Mouse (Mus musculus) midbrain, embryonic 14.5 days (tissue): ENCODE results near the gene Ntan1. TPM values are rescaled to one million over a fixed set of nuclear protein-coding genes. Genes with fewer than 3 reads are reported as not detected.
"Not testable (repeated sequence)": the region's sequence is repeated elsewhere in the genome, so short reads cannot be mapped to it uniquely, and the experiment has no call there.

Experiments used
- ATAC-seq: fragments of 200-750 bp; cut with Nextera tagmentation; 2 replicates; pipeline ENCODE4 v1.8.0; 2017; ENCODE audit warnings: moderate number of reproducible peaks, moderate library complexity; ENCODE audit not compliant: low FRiP score, low TSS enrichment
- DNase-seq: peaks from one replicate; pipeline ENCODE4 v3.0.0-alpha.2; 2015
- H3K27ac ChIP-seq: fragments of 300-500 bp; sonication (generic); replicated peaks from 2 replicates; pipeline ENCODE4 v1.5.1; 2014; ENCODE audit warnings: mild to moderate bottlenecking, low read depth, low read length, moderate library complexity
- H3K27me3 ChIP-seq: fragments of 300-500 bp; sonication (generic); 2 replicates; pipeline ENCODE4 v1.6.1; 2014; ENCODE audit warnings: low read length, control low read depth, mixed read lengths; ENCODE audit not compliant: control insufficient read depth, insufficient read depth
- H3K36me3 ChIP-seq: fragments of 300-500 bp; sonication (generic); 2 replicates; pipeline ENCODE4 v1.6.1; 2014; ENCODE audit warnings: low read length, control low read depth; ENCODE audit not compliant: control insufficient read depth, insufficient read depth
- H3K4me1 ChIP-seq: fragments of 300-500 bp; sonication (generic); 2 replicates; pipeline ENCODE4 v1.6.1; 2014; ENCODE audit warnings: mild to moderate bottlenecking, antibody characterized with exemption, low read length, control low read depth; ENCODE audit not compliant: control insufficient read depth, insufficient read depth
- H3K4me2 ChIP-seq: fragments of 300-500 bp; sonication (generic); 2 replicates; pipeline ENCODE4 v1.6.1; 2014; ENCODE audit warnings: mild to moderate bottlenecking, low read length, moderate library complexity
- H3K4me3 ChIP-seq: fragments of 300-500 bp; sonication (generic); replicated peaks from 2 replicates; pipeline ENCODE4 v1.5.1; 2014; ENCODE audit warnings: low read depth, low read length
- H3K9ac ChIP-seq: fragments of 300-500 bp; sonication (generic); replicated peaks from 2 replicates; pipeline ENCODE4 v1.6.1; 2014; ENCODE audit warnings: mild to moderate bottlenecking, low read length, moderate library complexity
- H3K9me3 ChIP-seq: fragments of 300-500 bp; sonication (generic); 2 replicates; pipeline ENCODE4 v1.6.1; 2016; ENCODE audit warnings: low read length, control low read depth, mixed read lengths; ENCODE audit not compliant: control insufficient read depth
- WGBS: fragments of 180-500 bp; shearing (Covaris S2); extraction: QIAGEN DNeasy Blood & Tissue Kit; methylation state at CpG from one replicate; pipeline ENCODE4 v1.1.7; 2014; 5-methylcytosine and 5-hydroxymethylcytosine counted together
- polyA plus RNA-seq: library from polyadenylated mRNA; unstranded; fragments of >200 nt; fragmentation: Nextera tagmentation; extraction: Ambion mirVana; gene quantifications from 2 replicates; pipeline ENCODE4 v1.2.1, GENCODE M21; 2014

Gene Ntan1
- 205 and 213 TPM in 2 replicates for polyA plus RNA-seq

- H3K4me1 ChIP-seq = peaks cover 15% of the 10 kb centered on the region; the same call in 1 of the 2 replicates
- WGBS = under 1% methylated on average over 54 of the region's 58 CpGs
- DNase-seq = peak; percentile 96
- H3K27ac ChIP-seq = peak within 1 kb of the TSS; percentile 93
- no peaks in the 10 kb centered on the region for H3K27me3 ChIP-seq
- H3K4me3 ChIP-seq = peak within 1 kb of the TSS; percentile 78
- peak within 1 kb of the TSS; percentile 71 for H3K4me2 ChIP-seq
- no peaks in the 10 kb centered on the region for H3K9me3 ChIP-seq
- peak within 1 kb of the TSS; percentile 81 for H3K9ac ChIP-seq
- H3K36me3 ChIP-seq = peaks cover 20% of the 10 kb centered on the region
- ATAC-seq = peak; percentile 94
These were observed at the start of gene Ntan1 for GRCm38 (mm10) chr16:13818560-13819393. Gene Ntan1 (plus strand): TSS chr16:13818845.

- not testable (repeated sequence) for H3K9me3 ChIP-seq, H3K9ac ChIP-seq, H3K27ac ChIP-seq, H3K36me3 ChIP-seq, DNase-seq, H3K4me2 ChIP-seq, H3K4me3 ChIP-seq, ATAC-seq, H3K27me3 ChIP-seq, H3K4me1 ChIP-seq
- WGBS = 82% methylated on average over 4 of the region's 4 CpGs
These were observed 47.0 kb upstream of the Ntan1 start for GRCm38 (mm10) chr16:13771603-13772002.

DNA sequence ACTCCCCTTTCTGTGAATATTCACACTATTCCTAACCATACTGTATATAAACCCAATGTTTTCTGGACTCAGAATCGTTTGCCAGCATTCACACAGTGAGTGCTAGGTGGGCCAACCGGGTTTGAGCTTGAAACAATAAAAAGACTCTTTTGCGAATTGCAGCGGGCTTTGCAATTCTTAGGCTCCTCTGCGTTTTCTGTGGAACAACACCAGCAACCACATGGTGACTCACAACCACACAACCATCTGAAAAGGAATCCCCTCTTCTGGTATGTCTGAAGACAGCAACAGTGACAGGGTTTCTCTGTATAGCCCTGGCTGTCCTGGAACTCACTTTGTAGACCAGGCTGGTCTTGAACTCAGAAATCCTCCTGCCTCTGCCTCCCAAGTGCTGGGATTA lies 46.6 kb upstream of the Ntan1 start:
- not testable (repeated sequence) for H3K9me3 ChIP-seq, H3K9ac ChIP-seq, ATAC-seq, DNase-seq, H3K4me3 ChIP-seq, H3K4me1 ChIP-seq, H3K4me2 ChIP-seq, H3K27me3 ChIP-seq, H3K27ac ChIP-seq, H3K36me3 ChIP-seq
- WGBS = 90% methylated on average over 5 of the region's 5 CpGs

DNA sequence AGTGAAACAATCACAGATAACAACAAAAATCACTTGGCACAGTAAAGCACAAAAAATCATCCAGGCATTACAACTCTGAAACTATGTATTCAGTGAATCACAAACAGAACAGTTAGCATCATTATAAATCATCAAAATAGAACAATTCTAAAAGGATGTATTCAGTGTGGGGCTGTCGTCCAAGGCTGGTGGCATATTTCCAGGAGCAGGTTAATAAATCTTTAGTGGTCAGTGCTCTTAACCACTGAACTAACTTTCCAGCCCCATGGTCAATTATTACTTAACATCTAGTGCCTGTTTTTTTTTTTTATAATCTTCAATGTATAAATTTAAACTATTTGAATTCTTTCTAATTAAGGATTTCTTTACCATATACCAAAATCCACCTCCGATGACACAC lies 44.6 kb upstream of the Ntan1 start:
- not testable (repeated sequence) for ATAC-seq, H3K9me3 ChIP-seq
- 93% methylated on average over 2 of the region's 2 CpGs for WGBS

GRCm38 (mm10) chr16:13774651-13775050 lies 44.0 kb upstream of the Ntan1 start:
- H3K4me3 ChIP-seq, ATAC-seq, H3K27me3 ChIP-seq, DNase-seq, H3K4me2 ChIP-seq, H3K9me3 ChIP-seq, H3K9ac ChIP-seq, H3K27ac ChIP-seq, H3K4me1 ChIP-seq, H3K36me3 ChIP-seq: not testable (repeated sequence)
- 86% methylated on average over 3 of the region's 3 CpGs for WGBS

More for the DNA sequence above, 44.6 kb upstream of the Ntan1 start:
- not testable (repeated sequence) for H3K9ac ChIP-seq, H3K4me3 ChIP-seq, H3K27ac ChIP-seq, H3K36me3 ChIP-seq, H3K4me2 ChIP-seq, H3K4me1 ChIP-seq, H3K27me3 ChIP-seq, DNase-seq

- peak within 1 kb of the TSS; percentile 85 for H3K4me2 ChIP-seq
- DNase-seq (peak; percentile 95), ATAC-seq (peak; percentile 99)
- H3K36me3 ChIP-seq = peaks cover 24% of the 10 kb centered on the region
- H3K9ac ChIP-seq = peak within 1 kb of the TSS; percentile 83
- WGBS = under 1% methylated on average over 57 of the region's 57 CpGs
- H3K27ac ChIP-seq = peak within 1 kb of the TSS; percentile 86
- no peaks in the 10 kb centered on the region for H3K27me3 ChIP-seq
- H3K4me3 ChIP-seq = peak within 1 kb of the TSS; percentile 91
- H3K4me1 ChIP-seq = peaks cover 16% of the 10 kb centered on the region
- no peaks in the 10 kb centered on the region for H3K9me3 ChIP-seq
These were observed 38.1 kb upstream of the Ntan1 start, which contains the start of gene Rrn3 for GRCm38 (mm10) chr16:13780353-13781036. Gene Rrn3 (plus strand): TSS chr16:13780708.

DNA sequence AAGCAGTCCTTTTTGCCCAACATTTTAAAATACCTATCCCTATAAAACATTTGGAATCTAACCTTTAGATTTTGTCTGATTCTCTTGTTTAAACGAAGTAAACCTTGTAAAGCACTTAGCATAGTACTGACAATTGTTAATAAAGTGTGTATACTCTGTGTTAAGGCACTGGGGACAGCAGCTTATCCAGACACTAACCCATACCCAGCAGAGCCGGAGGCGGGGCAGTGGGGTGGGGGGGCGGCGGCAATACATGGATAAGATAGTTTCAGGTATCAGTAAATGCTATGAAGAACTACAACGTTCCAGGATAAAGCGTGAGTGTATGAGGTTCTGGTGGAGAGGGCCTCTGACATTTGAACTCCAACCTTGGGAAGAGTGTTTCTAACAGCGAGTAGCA lies 37.4 kb upstream of the Ntan1 start:
- ATAC-seq = no peak
- Histone ChIP-seq H3K4me3 (peak overlapping the region; percentile 91), H3K9ac (peak overlapping the region; percentile 83), H3K4me2 (peak overlapping the region; percentile 85), H3K27me3 (no peaks in the 10 kb centered on the region), H3K9me3 (no peaks in the 10 kb centered on the region), H3K36me3 (peaks cover 31% of the 10 kb centered on the region), H3K4me1 (peaks cover 16% of the 10 kb centered on the region), H3K27ac (no peak overlapping the region)
- peak; percentile 2 for DNase-seq
- 41% methylated on average over 8 of the region's 8 CpGs for WGBS

- H3K36me3 ChIP-seq = peaks cover 74% of the 10 kb centered on the region
- H3K9me3 ChIP-seq = no peaks in the 10 kb centered on the region
- no peak overlapping the region for H3K4me2 ChIP-seq
- H3K4me3 ChIP-seq = no peak overlapping the region
- no peak overlapping the region for H3K9ac ChIP-seq
- 88% methylated on average over 3 of the region's 3 CpGs for WGBS
- ATAC-seq (no peak), DNase-seq (no peak)
- H3K4me1 ChIP-seq = peaks cover 11% of the 10 kb centered on the region
- no peak overlapping the region for H3K27ac ChIP-seq
- H3K27me3 ChIP-seq = no peaks in the 10 kb centered on the region
These were observed 32.7 kb upstream of the Ntan1 start for GRCm38 (mm10) chr16:13785932-13786331.
